Comparison of ENCODE assay signal across 10 mouse cellular contexts in the genomic region with DNA sequence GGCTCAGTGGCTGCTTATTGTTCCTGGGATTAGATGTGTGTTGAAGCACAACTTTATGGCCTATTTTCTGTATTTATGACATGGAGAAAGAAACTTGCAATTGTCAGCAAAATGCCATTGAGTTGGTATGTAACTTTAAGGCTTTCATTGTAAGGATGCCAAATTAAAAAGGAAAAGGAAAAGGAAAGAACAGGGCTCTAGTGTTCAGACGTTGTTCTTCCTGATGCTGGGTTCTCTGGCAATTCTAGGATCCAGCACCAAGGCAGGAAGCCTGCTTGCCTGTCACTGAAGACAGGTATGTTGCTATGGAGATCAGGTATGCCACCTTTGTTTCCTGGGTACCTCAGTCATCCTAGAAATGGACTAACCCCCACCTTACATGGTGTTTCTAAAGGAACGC. TPM values are rescaled to one million over a fixed set of nuclear protein-coding genes. Genes with fewer than 3 reads are reported as not detected.
A peak's percentile ranks its signal among the peaks of the same experiment; 100 is the strongest.
DNase-seq lines count a peak whose midpoint lies in the region; ATAC-seq and TF ChIP-seq lines count a peak whose summit lies in the region.
"Had no signal": no experiment of that assay in that cellular context is flagged by ENCODE, and none has a peak within 500 bp of the region (broad histone marks: within the 10 kb centered on the region; RNA-seq: fewer than 3 reads in every experiment).

No protein-coding gene starts in this region.

- no peaks in the 10 kb centered on the region for H3K27me3 ChIP-seq in heart, adult 2 months (ENCODE audit: control insufficient read depth, insufficient read depth, low read length)
- H3K27me3 ChIP-seq in liver, adult 2 months (ENCODE audit: control insufficient read depth, insufficient read depth, low read length), result no peaks in the 10 kb centered on the region
- no peaks in the 10 kb centered on the region for H3K27me3 ChIP-seq in liver, embryonic 12.5 days (replicated peaks)
- no peaks in the 10 kb centered on the region for H3K27me3 ChIP-seq in neural tube, embryonic 13.5 days

- DNase-seq in heart, adult 2 months, result no peak
- DNase-seq in heart, postnatal 25 days (ENCODE audit: low spot score), result no peak
- no peak for DNase-seq in liver, adult 2 months (ENCODE audit: extremely low read depth, low read depth, low spot score)
- no peak for DNase-seq in neural tube, embryonic 10.5 days (ENCODE audit: extremely low spot score, low spot score)
- DNase-seq: adrenal gland, postnatal 10 days; lung, postnatal 36 days had no signal

- peak overlapping the region; percentile 61 for H3K27ac ChIP-seq in heart, adult 2 months
- H3K27ac ChIP-seq in liver, adult 2 months (replicated peaks; ENCODE audit: insufficient read depth, low read depth, low read length), result peak overlapping the region; percentile 8; the same call in 1 of the 2 replicates
- no peak overlapping the region for H3K27ac ChIP-seq in liver, embryonic 12.5 days
- peak overlapping the region; percentile 55 for H3K27ac ChIP-seq in neural tube, embryonic 13.5 days (replicated peaks)

- H3K36me3 ChIP-seq in heart, adult 2 months (ENCODE audit: control insufficient read depth, insufficient read depth, low read length), result no peaks in the 10 kb centered on the region
- H3K36me3 ChIP-seq in liver, adult 2 months (ENCODE audit: control insufficient read depth, insufficient read depth, low read length), result no peaks in the 10 kb centered on the region
- no peaks in the 10 kb centered on the region for H3K36me3 ChIP-seq in liver, embryonic 12.5 days
- H3K36me3 ChIP-seq in neural tube, embryonic 13.5 days, result no peaks in the 10 kb centered on the region

- no peak for ATAC-seq in liver, embryonic 12.5 days
- no peak for ATAC-seq in neural tube, embryonic 13.5 days (ENCODE audit: low read depth)
- no peak for ATAC-seq in megakaryocyte-erythroid progenitor cell, adult 5-6 weeks (replicated peaks; ENCODE audit: low FRiP score, low TSS enrichment, poor library complexity, severe bottlenecking)

- no peaks in the 10 kb centered on the region for H3K9me3 ChIP-seq in liver, embryonic 12.5 days (replicated peaks)
- no peaks in the 10 kb centered on the region for H3K9me3 ChIP-seq in neural tube, embryonic 13.5 days

- WGBS in heart, adult 2 months, result 39% methylated on average over 2 of the region's 2 CpGs
- WGBS in liver, adult 2 months, result 8% methylated on average over 2 of the region's 2 CpGs
- WGBS in liver, embryonic 12.5 days (ENCODE audit: insufficient replicate concordance), result 50% methylated on average over 2 of the region's 2 CpGs
- 48% methylated on average over 2 of the region's 2 CpGs for WGBS in neural tube, embryonic 13.5 days

- TF ChIP-seq EP300 in heart, adult 2 months (IDR thresholded peaks at IDR 0.05; ENCODE audit: insufficient read depth, low read depth, low read length), result no peak

- H3K4me1 ChIP-seq in heart, adult 2 months (ENCODE audit: control insufficient read depth, insufficient read depth, low read length), result peaks cover 27% of the 10 kb centered on the region
- peaks cover 25% of the 10 kb centered on the region for H3K4me1 ChIP-seq in liver, adult 2 months (ENCODE audit: control insufficient read depth, insufficient read depth, low read length)
- H3K4me1 ChIP-seq in liver, embryonic 12.5 days, result peaks cover 57% of the 10 kb centered on the region
- H3K4me1 ChIP-seq in neural tube, embryonic 13.5 days (replicated peaks), result peaks cover 38% of the 10 kb centered on the region

- no peak overlapping the region for H3K9ac ChIP-seq in heart, adult 2 months (ENCODE audit: low read depth, low read length)
- no peak overlapping the region for H3K9ac ChIP-seq in liver, adult 2 months (ENCODE audit: low read depth, low read length)
- H3K9ac ChIP-seq in liver, embryonic 12.5 days, result no peak overlapping the region
- H3K9ac ChIP-seq in neural tube, embryonic 13.5 days, result no peak overlapping the region

- peaks cover 2% of the 10 kb centered on the region; the same call in 1 of the 2 replicates for H3K79me2 ChIP-seq in heart, adult 2 months (replicated peaks; ENCODE audit: control insufficient read depth, insufficient read depth, low read length)
- peaks cover 27% of the 10 kb centered on the region; the same call in 1 of the 2 replicates for H3K79me2 ChIP-seq in liver, adult 2 months (ENCODE audit: control insufficient read depth, insufficient read depth, low read length)

- no peak for TF ChIP-seq CTCF in heart, adult 2 months (IDR thresholded peaks at IDR 0.05)
- no peak for TF ChIP-seq CTCF in liver, adult 2 months (IDR thresholded peaks at IDR 0.05; ENCODE audit: low read depth, low read length)

- H3K4me2 ChIP-seq in liver, embryonic 12.5 days, result no peak overlapping the region
- no peak overlapping the region for H3K4me2 ChIP-seq in neural tube, embryonic 13.5 days

- intact Hi-C loops in heart, adult 2 months (cut with DNase I), result loop anchor here (1.0 to 5.0 kb wide), 3 partner anchors 9 to 66 kb away; no protein-coding TSS in a partner anchor
- intact Hi-C loops in heart, postnatal 25 days (cut with DNase I), result loop anchor here (5.0 kb wide), 1 partner anchor 46 kb away; no protein-coding TSS in a partner anchor

- no peak for TF ChIP-seq POLR2A in heart, adult 2 months (IDR thresholded peaks at IDR 0.05; ENCODE audit: insufficient read depth, low read depth, low read length)
- no peak for TF ChIP-seq POLR2A in liver, adult 2 months (IDR thresholded peaks at IDR 0.05; ENCODE audit: extremely low read depth, insufficient read depth, low read length)

- no peak overlapping the region for H3K4me3 ChIP-seq in heart, adult 2 months
- H3K4me3 ChIP-seq in liver, adult 2 months (ENCODE audit: insufficient read depth, low read depth, low read length), result no peak overlapping the region
- H3K4me3 ChIP-seq in liver, embryonic 12.5 days, result no peak overlapping the region
- no peak overlapping the region for H3K4me3 ChIP-seq in neural tube, embryonic 13.5 days
- H3K4me3 ChIP-seq: erythroblast, embryonic 14.5 days had no signal

RNA-seq across cellular contexts. Expression of a gene that starts 11.1 kb away (rescaled TPM):
- total RNA-seq in heart, adult 2 months (2021), result 10 to 100 TPM; 16.3 to 21.5 TPM
- 37.9 and 41.9 TPM in 2 replicates for polyA plus RNA-seq in heart, adult 2 months (2012; rRNA removed)
- total RNA-seq in heart, postnatal 25 days (2021), result 10 to 100 TPM; 15.3 to 20.8 TPM
- 8.5 and 10.5 TPM in 2 replicates for total RNA-seq in liver, adult 2 months (2014; rRNA removed)
- 16.6 and 23.2 TPM in 2 replicates for polyA plus RNA-seq in liver, adult 2 months (2012; rRNA removed)
- polyA plus RNA-seq in liver, embryonic 12.5 days (2016; fragmentation: Nextera tagmentation; extraction: Ambion mirVana), result 17.6 and 18.6 TPM in 2 replicates
- 77.0 and 79.2 TPM in 2 replicates for polyA plus RNA-seq in neural tube, embryonic 13.5 days (2015; fragmentation: Nextera tagmentation; extraction: Ambion mirVana)
- total RNA-seq in megakaryocyte-erythroid progenitor cell, adult 5-6 weeks (2014; fragmentation: Nextera tagmentation), result 4.3 and 13.0 TPM in 2 replicates
- 3.0 and 6.8 TPM in 2 replicates for total RNA-seq in megakaryocyte-erythroid progenitor cell, adult 5-6 weeks (2017)
